Mouse (Mus musculus) kidney, embryonic 14.5 days (tissue): ENCODE measurements around the gene Irgq. TPM values are rescaled to one million over a fixed set of nuclear protein-coding genes. Genes with fewer than 3 reads are reported as not detected.

Source experiments
- ATAC-seq: fragments of 200-750 bp; cut with Nextera tagmentation; 2 replicates; pipeline ENCODE4 v1.8.0; 2017; ENCODE audit warnings: moderate number of reproducible peaks, mild to moderate bottlenecking, moderate TSS enrichment, moderate library complexity; ENCODE audit not compliant: low FRiP score, low TSS enrichment
- H3K27ac ChIP-seq: fragments of 300-500 bp; sonication (generic); 2 replicates; pipeline ENCODE4 v1.5.1; 2014; ENCODE audit warnings: low read depth, mild to moderate bottlenecking, low read length, moderate library complexity, mixed read lengths
- H3K27me3 ChIP-seq: fragments of 300-500 bp; sonication (generic); 2 replicates; pipeline ENCODE4 v1.6.1; 2014; ENCODE audit warnings: mild to moderate bottlenecking, low read length; ENCODE audit not compliant: control insufficient read depth, insufficient read depth
- H3K36me3 ChIP-seq: fragments of 300-500 bp; sonication (generic); 2 replicates; pipeline ENCODE4 v1.6.1; 2014; ENCODE audit warnings: low read length, mixed read lengths; ENCODE audit not compliant: control insufficient read depth, insufficient read depth
- H3K4me1 ChIP-seq: fragments of 300-500 bp; sonication (generic); 2 replicates; pipeline ENCODE4 v1.6.1; 2014; ENCODE audit warnings: low read length, mixed read lengths; ENCODE audit not compliant: control insufficient read depth, insufficient read depth
- H3K4me2 ChIP-seq: fragments of 300-500 bp; sonication (generic); replicated peaks from 2 replicates; pipeline ENCODE4 v1.6.1; 2014; ENCODE audit warnings: low read depth, mild to moderate bottlenecking, low read length
- H3K4me3 ChIP-seq: fragments of 300-500 bp; sonication (generic); 2 replicates; pipeline ENCODE4 v1.5.1; 2014; ENCODE audit warnings: mild to moderate bottlenecking, low read length
- H3K9ac ChIP-seq: fragments of 300-500 bp; sonication (generic); 2 replicates; pipeline ENCODE4 v1.6.1; 2014; ENCODE audit warnings: low read depth, mild to moderate bottlenecking, low read length, moderate library complexity
- H3K9me3 ChIP-seq: fragments of 300-500 bp; sonication (generic); 2 replicates; pipeline ENCODE4 v1.6.1; 2016; ENCODE audit warnings: low read length; ENCODE audit not compliant: control insufficient read depth
- WGBS: fragments of 180-500 bp; shearing (Covaris S2); extraction: QIAGEN DNeasy Blood & Tissue Kit; methylation state at CpG from one replicate; pipeline ENCODE4 v1.1.7; 2014; 5-methylcytosine and 5-hydroxymethylcytosine counted together
- polyA plus RNA-seq: library from polyadenylated mRNA; unstranded; fragments of >200 nt; fragmentation: Nextera tagmentation; extraction: Ambion mirVana; gene quantifications from 2 replicates; pipeline ENCODE4 v1.2.1, GENCODE M21; 2014

Gene Irgq
- polyA plus RNA-seq, 1 experiment from 2014 or later, result 9.5 TPM

DNA sequence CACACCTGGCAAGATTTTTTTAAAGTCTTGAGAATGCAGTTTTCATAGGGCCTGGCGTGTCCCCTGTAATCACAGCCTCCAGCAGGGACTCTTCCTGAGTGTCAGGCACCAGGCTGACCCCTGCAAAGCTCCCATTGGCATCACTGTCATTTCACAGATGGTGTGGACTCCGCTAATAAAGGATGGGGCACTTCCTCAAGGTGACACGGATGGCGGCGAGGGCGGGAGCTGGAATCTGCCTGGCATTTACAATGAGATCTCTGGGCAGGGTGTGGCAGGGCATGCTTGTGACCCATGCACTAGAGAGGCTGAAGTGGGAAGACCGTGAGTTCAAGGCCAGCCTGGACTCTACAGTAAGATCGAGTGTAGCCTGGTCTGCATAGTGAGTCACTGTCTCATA, 42.2 kb upstream of the Irgq start:
- Histone ChIP-seq H3K9me3 (no peaks in the 10 kb centered on the region), H3K27ac (no peak overlapping the region), H3K9ac (no peak overlapping the region), H3K36me3 (no peaks in the 10 kb centered on the region), H3K27me3 (no peaks in the 10 kb centered on the region), H3K4me3 (no peak overlapping the region), H3K4me2 (no peak overlapping the region), H3K4me1 (peaks cover 9% of the 10 kb centered on the region; the same call in 1 of the 2 replicates)
- no peak for ATAC-seq
- WGBS, result 88% methylated on average over 8 of the region's 8 CpGs

DNA sequence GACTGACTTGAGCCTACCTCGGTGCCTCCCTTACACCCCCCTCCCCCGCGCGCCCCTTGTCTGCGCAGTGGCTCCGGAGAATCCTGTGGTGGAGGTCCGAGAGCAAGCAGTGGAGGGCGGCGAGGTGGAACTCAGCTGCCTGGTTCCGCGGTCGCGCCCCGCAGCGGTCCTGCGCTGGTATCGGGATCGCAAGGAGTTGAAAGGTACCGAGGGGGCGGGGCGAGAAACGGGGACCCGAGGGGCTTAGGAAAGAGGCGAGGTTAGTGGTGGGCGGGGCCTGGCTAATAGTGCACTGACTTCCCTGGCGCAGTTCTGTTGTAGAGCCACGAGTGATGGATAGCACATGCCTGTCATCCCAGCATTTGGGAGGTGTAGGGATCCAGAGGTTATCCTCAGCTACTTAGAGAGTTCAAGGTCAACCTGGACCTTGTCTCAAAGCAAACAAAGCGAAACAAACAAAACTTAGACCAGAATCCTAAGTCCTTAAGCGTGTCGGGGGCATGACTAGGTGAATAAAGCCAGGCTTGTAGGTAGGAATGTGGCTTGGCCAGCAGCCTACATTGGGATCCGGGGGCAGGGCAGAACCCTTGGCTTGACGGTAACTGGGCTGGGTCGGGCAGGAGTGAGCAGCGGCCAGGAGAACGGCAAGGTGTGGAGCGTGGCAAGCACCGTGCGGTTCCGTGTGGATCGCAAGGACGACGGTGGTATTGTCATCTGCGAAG, 30.5 kb upstream of the Irgq start:
- 0 out of 2 replicates have a peak, but pooled peaks cover 3% of the 10 kb centered on the region for H3K9me3 ChIP-seq
- H3K36me3 ChIP-seq, result no peaks in the 10 kb centered on the region
- peaks cover 13% of the 10 kb centered on the region; the same call in 1 of the 2 replicates for H3K4me1 ChIP-seq
- WGBS, result 10% methylated on average over 43 of the region's 43 CpGs
- no peak overlapping the region; the same call in 1 of the 2 replicates for H3K27ac ChIP-seq
- H3K9ac ChIP-seq, result no peak overlapping the region
- peak overlapping the region; percentile 43 for H3K4me2 ChIP-seq
- H3K27me3 ChIP-seq, result peaks cover 17% of the 10 kb centered on the region
- ATAC-seq, result peak; percentile 77
- peak overlapping the region; percentile 29 for H3K4me3 ChIP-seq

DNA sequence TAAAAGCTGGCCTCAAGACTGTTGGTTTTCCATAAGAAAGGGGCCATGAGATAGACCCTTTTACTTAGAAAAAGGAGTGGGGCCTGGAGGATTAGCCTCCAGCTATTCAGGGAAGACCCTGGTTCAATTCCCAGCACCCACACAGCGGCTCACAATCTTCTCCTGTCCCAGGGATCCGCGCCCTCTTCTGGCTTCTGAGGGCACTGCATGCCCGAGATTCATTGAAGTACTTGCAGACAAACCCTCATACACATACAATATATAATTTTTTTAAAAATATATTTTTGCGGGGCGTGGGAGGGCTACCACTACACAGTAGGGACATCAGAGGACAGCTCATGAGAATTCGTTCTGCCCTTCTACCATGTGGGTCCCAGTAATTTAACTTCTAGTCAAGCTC, 29.6 kb upstream of the Irgq start:
- Histone ChIP-seq H3K4me3 (no peak overlapping the region), H3K36me3 (no peaks in the 10 kb centered on the region), H3K27me3 (peaks cover 17% of the 10 kb centered on the region), H3K9me3 (0 out of 2 replicates have a peak, but pooled peaks cover 3% of the 10 kb centered on the region), H3K9ac (no peak overlapping the region), H3K27ac (no peak overlapping the region), H3K4me2 (no peak overlapping the region), H3K4me1 (peaks cover 18% of the 10 kb centered on the region; the same call in 1 of the 2 replicates)
- no peak for ATAC-seq
- WGBS, result 42% methylated on average over 7 of the region's 7 CpGs

DNA sequence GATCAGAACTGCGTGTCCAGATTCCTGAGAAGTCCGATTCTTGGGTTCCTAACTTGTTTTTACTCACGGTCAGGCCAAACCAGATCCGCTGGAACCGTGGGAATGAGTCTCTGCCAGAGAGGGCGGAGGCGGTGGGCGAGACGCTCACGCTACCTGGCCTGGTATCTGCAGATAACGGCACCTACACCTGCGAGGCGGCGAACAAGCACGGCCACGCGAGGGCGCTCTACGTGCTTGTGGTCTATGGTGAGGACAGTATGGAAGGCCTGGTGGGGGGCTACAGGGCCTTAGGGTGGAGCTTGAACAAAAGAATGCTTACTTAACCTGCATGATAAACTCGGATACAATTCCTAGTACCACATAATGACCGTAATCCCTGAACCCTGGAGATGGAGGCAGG, 29.0 kb upstream of the Irgq start:
- Histone ChIP-seq H3K9me3 (0 out of 2 replicates have a peak, but pooled peaks cover 3% of the 10 kb centered on the region), H3K4me3 (no peak overlapping the region), H3K27me3 (peaks cover 17% of the 10 kb centered on the region), H3K4me2 (no peak overlapping the region), H3K36me3 (no peaks in the 10 kb centered on the region), H3K27ac (no peak overlapping the region), H3K9ac (no peak overlapping the region), H3K4me1 (peaks cover 20% of the 10 kb centered on the region; the same call in 1 of the 2 replicates)
- no peak for ATAC-seq
- WGBS, result 63% methylated on average over 21 of the region's 21 CpGs

DNA sequence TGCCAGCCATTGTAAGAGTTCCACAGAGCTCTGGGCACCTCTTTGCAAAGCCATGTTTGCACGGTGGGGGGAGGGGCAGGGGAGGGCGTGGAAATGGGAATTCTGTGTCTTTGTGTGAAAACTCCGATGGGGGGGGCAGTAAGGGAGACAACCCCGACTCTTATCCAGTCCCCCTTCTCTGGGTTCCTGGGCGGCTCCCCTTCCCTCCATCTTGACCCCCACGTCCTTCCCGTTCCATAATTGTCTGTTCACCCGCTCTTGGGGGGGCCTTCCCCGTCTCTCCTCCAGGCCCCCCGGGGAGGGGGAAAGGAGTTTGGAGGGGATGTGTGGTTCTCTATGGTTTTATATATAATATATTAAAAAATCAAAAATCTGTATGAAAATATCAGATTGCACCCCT, 26.5 kb upstream of the Irgq start:
- H3K4me3 ChIP-seq, result no peak overlapping the region
- no peak for ATAC-seq
- H3K9me3 ChIP-seq, result 0 out of 2 replicates have a peak, but pooled peaks cover 3% of the 10 kb centered on the region
- WGBS, result 26% methylated on average over 10 of the region's 10 CpGs
- H3K4me2 ChIP-seq, result no peak overlapping the region
- H3K9ac ChIP-seq, result no peak overlapping the region
- H3K27me3 ChIP-seq, result peaks cover 11% of the 10 kb centered on the region; the same call in 1 of the 2 replicates
- H3K27ac ChIP-seq, result no peak overlapping the region
- peaks cover 27% of the 10 kb centered on the region for H3K4me1 ChIP-seq
- no peaks in the 10 kb centered on the region for H3K36me3 ChIP-seq

DNA sequence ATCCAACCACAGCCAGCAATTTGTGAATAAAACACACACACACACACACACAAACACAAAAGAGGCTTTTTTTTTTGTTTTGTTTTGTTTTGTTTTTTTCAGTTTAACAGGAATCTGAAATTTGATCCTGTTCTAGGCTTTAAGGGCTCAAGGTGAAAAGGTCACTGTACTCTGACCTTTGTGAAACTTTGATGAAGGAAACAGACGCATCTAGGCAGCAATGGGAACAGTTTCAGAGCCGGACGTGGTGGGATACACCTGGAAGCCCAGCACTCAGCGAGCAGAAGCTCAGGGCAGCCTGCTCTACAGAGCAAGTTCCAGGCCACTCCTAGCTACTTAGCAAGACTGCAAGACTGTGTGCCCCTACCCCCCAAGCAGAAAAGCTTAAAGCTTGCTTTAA, 25.6 kb upstream of the Irgq start:
- WGBS, result 13% methylated on average over 4 of the region's 4 CpGs
- no peak for ATAC-seq
- Histone ChIP-seq H3K4me2 (no peak overlapping the region), H3K9me3 (0 out of 2 replicates have a peak, but pooled peaks cover 3% of the 10 kb centered on the region), H3K36me3 (no peaks in the 10 kb centered on the region), H3K4me1 (peaks cover 24% of the 10 kb centered on the region), H3K27me3 (peaks cover 6% of the 10 kb centered on the region; the same call in 1 of the 2 replicates), H3K4me3 (no peak overlapping the region), H3K9ac (no peak overlapping the region), H3K27ac (no peak overlapping the region)

DNA sequence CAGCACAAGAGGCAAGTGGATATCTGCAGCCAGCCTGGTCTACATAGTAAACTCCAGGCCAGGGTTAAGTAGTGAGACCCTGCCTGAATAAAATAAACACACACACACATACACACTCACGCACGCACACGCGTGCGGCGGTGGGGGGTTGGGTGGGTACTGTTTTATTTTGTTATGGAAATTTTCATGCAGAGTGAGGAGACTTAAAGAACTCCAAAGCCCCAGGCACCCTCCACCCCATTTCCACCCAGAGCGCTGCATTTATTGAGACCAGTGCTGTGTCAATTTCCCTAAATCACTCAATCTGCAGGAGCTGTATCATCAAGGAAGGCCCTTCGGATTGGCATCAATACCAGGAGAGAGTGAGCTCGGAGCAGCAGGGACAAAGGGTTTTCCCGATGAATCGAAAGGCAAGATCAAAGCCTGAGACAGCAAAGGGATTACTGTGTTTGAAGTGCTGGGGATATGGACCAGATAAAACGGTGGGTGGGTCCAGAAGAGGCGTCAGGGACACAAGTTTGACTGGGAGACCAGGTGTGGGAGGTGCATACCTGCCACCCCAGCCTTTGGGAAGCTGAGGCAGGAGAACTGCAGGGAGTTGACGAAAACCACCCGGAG, 24.9 kb upstream of the Irgq start:
- Histone ChIP-seq H3K9me3 (0 out of 2 replicates have a peak, but pooled peaks cover 3% of the 10 kb centered on the region), H3K9ac (no peak overlapping the region), H3K4me3 (0 out of 2 replicates have a peak overlapping the region, but pooled peaks have one; percentile 79), H3K4me1 (peaks cover 24% of the 10 kb centered on the region), H3K27me3 (peaks cover 5% of the 10 kb centered on the region; the same call in 1 of the 2 replicates), H3K4me2 (peak overlapping the region; percentile 78; the same call in 1 of the 2 replicates), H3K27ac (no peak overlapping the region), H3K36me3 (0 out of 2 replicates have a peak, but pooled peaks cover under 1% of the 10 kb centered on the region)
- no peak for ATAC-seq
- WGBS, result 22% methylated on average over 15 of the region's 15 CpGs

DNA sequence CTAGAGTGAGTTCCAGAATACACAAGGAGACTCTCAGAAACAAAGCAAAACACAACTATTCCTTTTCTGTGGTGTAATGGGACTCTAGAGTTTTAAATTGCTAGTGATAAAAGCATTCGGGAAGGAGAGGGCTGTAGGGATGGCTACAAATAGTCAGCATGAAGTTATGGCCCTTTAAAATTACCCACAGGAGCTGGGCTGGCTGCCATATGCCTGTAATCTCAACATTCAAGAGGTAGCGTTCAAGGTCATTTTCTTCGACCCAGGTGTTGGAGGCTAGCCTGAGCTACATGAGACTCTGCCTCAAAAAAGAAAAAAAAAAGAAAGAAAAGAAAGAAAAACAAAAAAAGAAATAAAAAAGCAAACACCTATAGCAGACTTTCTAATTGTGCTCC, 24.4 kb upstream of the Irgq start:
- no peak for ATAC-seq

DNA sequence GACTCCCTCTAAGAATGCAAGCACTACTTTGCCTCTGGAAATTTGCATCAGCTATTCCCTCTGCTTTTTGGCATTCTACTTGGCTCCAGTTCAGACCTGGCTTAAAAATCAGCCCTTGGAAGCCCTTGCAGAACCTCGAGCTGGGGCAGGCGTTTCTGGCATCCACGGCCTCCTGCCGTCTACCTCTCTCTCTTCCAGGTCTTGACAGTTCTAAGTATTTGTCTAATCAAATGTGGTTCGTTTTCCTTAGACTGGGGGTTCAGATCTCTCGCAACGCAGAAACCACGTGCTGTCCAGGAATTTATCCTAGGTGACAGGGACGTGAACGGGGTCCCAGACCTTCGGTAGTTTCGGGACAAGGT, 24.0 kb upstream of the Irgq start:
- 2% methylated on average over 12 of the region's 12 CpGs for WGBS
- peak; percentile 1; the same call in 1 of the 2 replicates for ATAC-seq
- Histone ChIP-seq H3K9me3 (no peaks in the 10 kb centered on the region), H3K4me3 (peak overlapping the region; percentile 79), H3K27ac (peak overlapping the region; percentile 99), H3K4me2 (peak overlapping the region; percentile 78), H3K36me3 (peaks cover 9% of the 10 kb centered on the region; the same call in 1 of the 2 replicates), H3K4me1 (peaks cover 24% of the 10 kb centered on the region), H3K9ac (peak overlapping the region; percentile 98), H3K27me3 (no peaks in the 10 kb centered on the region)

More for the DNA sequence above, 24.4 kb upstream of the Irgq start:
- Histone ChIP-seq H3K36me3 (0 out of 2 replicates have a peak, but pooled peaks cover 6% of the 10 kb centered on the region), H3K4me3 (peak overlapping the region; percentile 79; the same call in 1 of the 2 replicates), H3K9ac (no peak overlapping the region), H3K9me3 (no peaks in the 10 kb centered on the region), H3K27ac (no peak overlapping the region), H3K4me1 (peaks cover 24% of the 10 kb centered on the region), H3K27me3 (no peaks in the 10 kb centered on the region), H3K4me2 (peak overlapping the region; percentile 78)
- 12% methylated on average over 3 of the region's 3 CpGs for WGBS
